Mouse (Mus musculus) thymus, postnatal 14 days (tissue): ENCODE results near the gene Tmc2.

Experiments used
- DNase-seq: peaks from one replicate; pipeline ENCODE4 v3.0.0; 2021

Gene Tmc2

DNA sequence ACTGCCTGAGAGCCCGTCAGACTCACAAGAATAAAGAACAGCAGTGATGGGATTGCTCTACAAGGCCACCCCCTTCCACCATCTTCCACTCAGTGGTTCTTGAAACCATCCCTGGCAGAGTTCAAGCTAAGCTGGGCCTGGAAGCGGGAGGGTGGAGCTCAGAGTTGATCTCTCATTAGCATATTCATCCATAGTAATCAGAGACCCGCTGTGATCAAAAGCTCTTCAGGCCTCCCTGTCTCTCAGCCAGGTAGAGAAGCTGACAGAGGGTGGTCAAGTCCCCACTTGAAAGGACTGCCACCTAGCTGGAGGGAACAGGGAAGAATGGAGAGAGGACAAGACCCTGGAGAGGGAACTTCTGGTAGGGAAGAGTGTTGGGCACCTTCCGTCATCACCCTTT is 108.0 kb downstream of the Tmc2 start:
- no peak for DNase-seq
